Mouse (Mus musculus): ENCODE measurements around the gene AI182371. TPM values are rescaled to one million over a fixed set of nuclear protein-coding genes. Genes with fewer than 3 reads are reported as not detected.

AI182371 gene
- total RNA-seq, 2 experiments from 2014 or later: 1.00 to 1.2 TPM

GRCm38 (mm10) chr2:35070275-35070674, 31.1 kb downstream of the AI182371 start:
- no peak for ATAC-seq (replicated peaks; ENCODE audit: poor library complexity)

GRCm38 (mm10) chr2:35069124-35069523, 32.2 kb downstream of the AI182371 start:
- ATAC-seq (replicated peaks; ENCODE audit: poor library complexity): no peak

- no peak for ATAC-seq (replicated peaks; ENCODE audit: poor library complexity)
Measured at GRCm38 (mm10) chr2:35067117-35067516, 34.2 kb downstream of the AI182371 start.

- ATAC-seq (replicated peaks; ENCODE audit: poor library complexity): no peak
Measured at GRCm38 (mm10) chr2:35066525-35067082, 34.7 kb downstream of the AI182371 start.

GRCm38 (mm10) chr2:35063333-35064030, 37.9 kb downstream of the AI182371 start:
- no peak for ATAC-seq (replicated peaks; ENCODE audit: poor library complexity)

- ATAC-seq (replicated peaks; ENCODE audit: poor library complexity): no peak
Measured at GRCm38 (mm10) chr2:35061338-35061737, 40.0 kb downstream of the AI182371 start, which contains the start of gene Hc. Gene Hc, minus strand, starts transcription at chr2:35061438.

- no peak for ATAC-seq (replicated peaks; ENCODE audit: poor library complexity)
Measured at GRCm38 (mm10) chr2:35060897-35061296, 40.4 kb downstream of the AI182371 start.

GRCm38 (mm10) chr2:35060256-35060655, 41.1 kb downstream of the AI182371 start:
- no peak for ATAC-seq (replicated peaks; ENCODE audit: poor library complexity)

- no peak for ATAC-seq (replicated peaks; ENCODE audit: poor library complexity)
Measured at GRCm38 (mm10) chr2:35058325-35058724, 43.0 kb downstream of the AI182371 start.

GRCm38 (mm10) chr2:35057243-35057642, 44.1 kb downstream of the AI182371 start:
- no peak for ATAC-seq (replicated peaks; ENCODE audit: poor library complexity)

- ATAC-seq (replicated peaks; ENCODE audit: poor library complexity): peak; percentile 82
Measured at GRCm38 (mm10) chr2:35048851-35049250, 52.5 kb downstream of the AI182371 start.

GRCm38 (mm10) chr2:35044956-35045355, 56.4 kb downstream of the AI182371 start:
- peak; percentile 89 for ATAC-seq (replicated peaks; ENCODE audit: poor library complexity)

GRCm38 (mm10) chr2:35038580-35039375, 62.6 kb downstream of the AI182371 start:
- no peak for ATAC-seq (replicated peaks; ENCODE audit: poor library complexity)

Other genes with a start within 250 kb of the AI182371 start
- gene Cutal, start 227.1 kb downstream of the AI182371 start, total RNA-seq (2015): not detected in 2 replicates
- gene Cutal, start 227.1 kb downstream of the AI182371 start, total RNA-seq (2017): not detected in 2 replicates
- 81.7 and 88.9 TPM in 2 replicates for gene Psmd5, start 226.6 kb downstream of the AI182371 start, total RNA-seq (2015)
- gene Psmd5, start 226.6 kb downstream of the AI182371 start, total RNA-seq (2017): 27.5 and 33.9 TPM in 2 replicates
- gene Phf19, start 187.5 kb downstream of the AI182371 start, total RNA-seq (2015): 6.9 and 8.8 TPM in 2 replicates
- 6.5 and 10.0 TPM in 2 replicates for gene Phf19, start 187.5 kb downstream of the AI182371 start, total RNA-seq (2017)
- gene Traf1, start 139.8 kb downstream of the AI182371 start, total RNA-seq (2015): 1.3 and 1.4 TPM in 2 replicates
- 0.61 TPM in 1 of 2 replicates, not detected in the other for gene Traf1, start 139.8 kb downstream of the AI182371 start, total RNA-seq (2017)
- gene Hc, start 40.1 kb downstream of the AI182371 start, total RNA-seq (2015): not detected in 2 replicates
- gene Hc, start 40.1 kb downstream of the AI182371 start, total RNA-seq (2017): not detected in 2 replicates
- 102 and 117 TPM in 2 replicates for gene Cntrl, start 7.9 kb upstream of the AI182371 start, total RNA-seq (2015)
- gene Cntrl, start 7.9 kb upstream of the AI182371 start, total RNA-seq (2017): 114 and 137 TPM in 2 replicates
- gene Rab14, start 99.6 kb upstream of the AI182371 start, total RNA-seq (2015): 110 and 111 TPM in 2 replicates
- 105 and 106 TPM in 2 replicates for gene Rab14, start 99.6 kb upstream of the AI182371 start, total RNA-seq (2017)
- 6.9 and 10.0 TPM in 2 replicates for gene Gsn, start 154.8 kb upstream of the AI182371 start, total RNA-seq (2015)
- 12.5 TPM in 2 replicates for gene Gsn, start 154.8 kb upstream of the AI182371 start, total RNA-seq (2017)
- 71.2 and 72.0 TPM in 2 replicates for gene Stom, start 235.4 kb upstream of the AI182371 start, total RNA-seq (2015)
- gene Stom, start 235.4 kb upstream of the AI182371 start, total RNA-seq (2017): 131 and 167 TPM in 2 replicates

All from megakaryocyte progenitor cell, adult 5-6 weeks (primary cell).